Mouse (Mus musculus) lung, embryonic 14.5 days (tissue): ENCODE data around the gene Wwp2. TPM values are rescaled to one million over a fixed set of nuclear protein-coding genes. Genes with fewer than 3 reads are reported as not detected.
A peak's percentile ranks its signal among the peaks of the same experiment; 100 is the strongest.

Experiments
- ATAC-seq: fragments of 200-750 bp; cut with Nextera tagmentation; 2 replicates; pipeline ENCODE4 v1.8.0; 2017; ENCODE audit warnings: mild to moderate bottlenecking, moderate TSS enrichment, moderate library complexity; ENCODE audit not compliant: insufficient read depth
- DNase-seq: peaks from one replicate; pipeline ENCODE4 v3.0.0-alpha.2; 2015
- H3K27ac ChIP-seq: fragments of 300-500 bp; sonication (generic); 2 replicates; pipeline ENCODE4 v1.5.1; 2014; ENCODE audit warnings: low read depth, mild to moderate bottlenecking, moderate library complexity
- H3K27me3 ChIP-seq: fragments of 300-500 bp; sonication (generic); 2 replicates; pipeline ENCODE4 v1.6.1; 2014; ENCODE audit warnings: low read length, control low read depth; ENCODE audit not compliant: insufficient read depth
- H3K36me3 ChIP-seq: fragments of 300-500 bp; sonication (generic); 2 replicates; pipeline ENCODE4 v1.6.1; 2014; ENCODE audit warnings: control low read depth; ENCODE audit not compliant: insufficient read depth
- H3K4me1 ChIP-seq: fragments of 300-500 bp; sonication (generic); 2 replicates; pipeline ENCODE4 v1.6.1; 2014; ENCODE audit warnings: antibody characterized with exemption, control low read depth; ENCODE audit not compliant: insufficient read depth
- H3K4me2 ChIP-seq: fragments of 300-500 bp; sonication (generic); 2 replicates; pipeline ENCODE4 v1.6.1; 2014; ENCODE audit warnings: mild to moderate bottlenecking
- H3K4me3 ChIP-seq: fragments of 300-500 bp; sonication (generic); 2 replicates; pipeline ENCODE4 v1.5.1; 2014; ENCODE audit warnings: low read depth, low read length
- H3K9ac ChIP-seq: fragments of 300-500 bp; sonication (generic); 2 replicates; pipeline ENCODE4 v1.6.1; 2014
- H3K9me3 ChIP-seq: fragments of 300-500 bp; sonication (generic); 2 replicates; pipeline ENCODE4 v1.6.1; 2016; ENCODE audit warnings: low read depth, low read length, control low read depth
- CTCF ChIP-seq: IDR thresholded peaks from 2 replicates; pipeline ENCODE4 v1.5.1; 2016; ENCODE audit warnings: antibody characterized with exemption, low read depth
- WGBS: fragments of 180-500 bp; shearing (Covaris S2); extraction: QIAGEN DNeasy Blood & Tissue Kit; methylation state at CpG from one replicate; pipeline ENCODE4 v1.1.7; 2014; 5-methylcytosine and 5-hydroxymethylcytosine counted together
- polyA plus RNA-seq: library from polyadenylated mRNA; unstranded; fragments of >200 nt; fragmentation: Nextera tagmentation; extraction: Ambion mirVana; gene quantifications from 2 replicates; pipeline ENCODE4 v1.2.1, GENCODE M21; 2014

Gene Wwp2
- polyA plus RNA-seq, 1 experiment from 2014 or later, result 48.2 TPM

GRCm38 (mm10) chr8:107562164-107562563 lies 126.0 kb downstream of the Wwp2 start:
- peaks cover 9% of the 10 kb centered on the region; the same call in 1 of the 2 replicates for H3K36me3 ChIP-seq
- H3K9ac ChIP-seq, result no peak overlapping the region
- no peak overlapping the region for H3K4me2 ChIP-seq
- H3K9me3 ChIP-seq, result no peaks in the 10 kb centered on the region
- no peaks in the 10 kb centered on the region; the same call in 1 of the 2 replicates for H3K4me1 ChIP-seq
- WGBS, result 62% methylated on average over 9 of the region's 9 CpGs
- no peak for ATAC-seq
- H3K4me3 ChIP-seq, result no peak overlapping the region
- TF ChIP-seq CTCF, result no peak
- DNase-seq, result no peak
- H3K27ac ChIP-seq, result no peak overlapping the region
- H3K27me3 ChIP-seq, result no peaks in the 10 kb centered on the region

- Histone ChIP-seq H3K4me3 (no peak overlapping the region), H3K27ac (no peak overlapping the region), H3K4me2 (no peak overlapping the region), H3K4me1 (no peaks in the 10 kb centered on the region), H3K9ac (no peak overlapping the region), H3K9me3 (no peaks in the 10 kb centered on the region), H3K36me3 (no peaks in the 10 kb centered on the region), H3K27me3 (no peaks in the 10 kb centered on the region)
- no peak for TF ChIP-seq CTCF
- no peak for DNase-seq
- no peak for ATAC-seq
- 75% methylated on average over 2 of the region's 2 CpGs for WGBS
Measured at GRCm38 (mm10) chr8:107571046-107571445, 134.9 kb downstream of the Wwp2 start.

- H3K4me3 ChIP-seq, result no peak overlapping the region
- H3K27me3 ChIP-seq, result no peaks in the 10 kb centered on the region
- H3K36me3 ChIP-seq, result no peaks in the 10 kb centered on the region
- no peak overlapping the region for H3K27ac ChIP-seq
- no peak for ATAC-seq
- H3K9me3 ChIP-seq, result no peaks in the 10 kb centered on the region
- H3K4me2 ChIP-seq, result no peak overlapping the region
- DNase-seq, result no peak
- no peaks in the 10 kb centered on the region for H3K4me1 ChIP-seq
- no peak for TF ChIP-seq CTCF
- 76% methylated on average over 7 of the region's 7 CpGs for WGBS
- no peak overlapping the region for H3K9ac ChIP-seq
Measured at GRCm38 (mm10) chr8:107571486-107572135, 135.4 kb downstream of the Wwp2 start.

DNA sequence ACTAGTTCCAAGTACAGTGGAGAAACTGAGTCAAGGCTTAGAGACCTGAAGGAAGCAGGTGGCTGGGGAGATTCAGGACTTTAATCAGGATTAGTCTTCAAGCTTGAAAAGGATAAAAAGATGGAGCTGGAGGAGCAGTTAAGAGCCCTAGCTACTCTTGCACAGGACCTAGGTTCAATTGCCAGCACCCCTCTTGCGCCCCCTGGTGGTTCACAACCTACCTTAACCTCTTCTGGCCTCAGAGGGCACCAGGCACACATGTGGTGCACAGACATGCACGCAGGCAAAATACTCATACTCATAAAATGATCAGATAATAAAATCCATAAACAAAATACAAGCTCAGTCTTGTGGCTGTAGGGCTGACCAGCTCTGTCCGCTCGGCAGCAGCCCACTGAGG lies 136.3 kb downstream of the Wwp2 start:
- no peaks in the 10 kb centered on the region for H3K36me3 ChIP-seq
- peak; percentile 33; the same call in 1 of the 2 replicates for ATAC-seq
- TF ChIP-seq CTCF, result peak; percentile 89
- DNase-seq, result peak; percentile 83
- H3K9ac ChIP-seq, result no peak overlapping the region
- H3K4me3 ChIP-seq, result no peak overlapping the region
- no peak overlapping the region for H3K27ac ChIP-seq
- 56% methylated on average over 4 of the region's 4 CpGs for WGBS
- no peaks in the 10 kb centered on the region for H3K9me3 ChIP-seq
- no peak overlapping the region for H3K4me2 ChIP-seq
- H3K4me1 ChIP-seq, result no peaks in the 10 kb centered on the region
- no peaks in the 10 kb centered on the region for H3K27me3 ChIP-seq

GRCm38 (mm10) chr8:107574771-107575170 lies 138.6 kb downstream of the Wwp2 start:
- TF ChIP-seq CTCF, result no peak
- DNase-seq (no peak), ATAC-seq (no peak)
- 82% methylated on average over 3 of the region's 3 CpGs for WGBS
- Histone ChIP-seq H3K27ac (no peak overlapping the region), H3K9ac (no peak overlapping the region), H3K4me3 (no peak overlapping the region), H3K36me3 (peaks cover 18% of the 10 kb centered on the region), H3K27me3 (no peaks in the 10 kb centered on the region), H3K4me2 (no peak overlapping the region), H3K4me1 (no peaks in the 10 kb centered on the region), H3K9me3 (no peaks in the 10 kb centered on the region)

DNA sequence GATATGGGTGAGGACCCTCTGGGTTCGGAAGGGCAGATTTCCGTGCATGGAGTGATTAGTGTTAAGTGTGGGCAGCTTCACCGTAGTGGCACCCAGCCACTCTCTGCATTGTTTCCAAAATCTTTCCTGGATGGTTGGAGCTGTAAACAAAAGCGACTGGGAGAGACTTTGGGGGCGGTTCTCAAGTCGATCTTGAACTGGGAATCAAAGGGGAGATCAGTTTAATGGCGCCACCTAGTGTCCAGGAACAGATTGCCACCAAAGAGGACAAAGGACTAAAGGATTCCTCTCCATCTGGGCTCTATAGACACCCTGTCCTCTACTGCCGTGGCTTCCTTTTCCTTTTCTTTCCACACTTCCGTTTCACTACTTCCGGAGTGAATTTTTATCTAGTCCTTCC lies 140.5 kb downstream of the Wwp2 start:
- H3K4me1 ChIP-seq, result no peaks in the 10 kb centered on the region
- peak overlapping the region; percentile 55 for H3K4me2 ChIP-seq
- H3K36me3 ChIP-seq, result peaks cover 37% of the 10 kb centered on the region
- H3K9ac ChIP-seq, result peak overlapping the region; percentile 33; the same call in 1 of the 2 replicates
- no peak overlapping the region for H3K27ac ChIP-seq
- H3K4me3 ChIP-seq, result no peak overlapping the region
- H3K9me3 ChIP-seq, result no peaks in the 10 kb centered on the region
- peak; percentile 97 for DNase-seq
- ATAC-seq, result peak; percentile 64
- 6% methylated on average over 10 of the region's 10 CpGs for whole genome bisulfite sequencing
- H3K27me3 ChIP-seq, result no peaks in the 10 kb centered on the region
- peak; percentile 88 for TF ChIP-seq CTCF

GRCm38 (mm10) chr8:107577640-107578039 lies 141.5 kb downstream of the Wwp2 start:
- Histone ChIP-seq H3K4me3 (no peak overlapping the region), H3K27ac (no peak overlapping the region), H3K27me3 (no peaks in the 10 kb centered on the region), H3K4me2 (no peak overlapping the region), H3K4me1 (no peaks in the 10 kb centered on the region), H3K36me3 (peaks cover 46% of the 10 kb centered on the region), H3K9me3 (no peaks in the 10 kb centered on the region), H3K9ac (no peak overlapping the region)
- WGBS, result 77% methylated on average over 4 of the region's 4 CpGs
- DNase-seq (no peak), ATAC-seq (no peak)
- no peak for TF ChIP-seq CTCF
